Mouse (Mus musculus) embryonic fibroblast, embryonic 13.5 days (primary cell): ENCODE results near the gene Slc35b2. TPM values are rescaled to one million over a fixed set of nuclear protein-coding genes. Genes with fewer than 3 reads are reported as not detected.

Experiments
- H3K27ac ChIP-seq: 2 replicates; pipeline ENCODE4 v1.5.1; 2012; ENCODE audit warnings: low read length, control low read depth, inconsistent platforms; ENCODE audit not compliant: insufficient read depth
- H3K4me1 ChIP-seq: 2 replicates; pipeline ENCODE4 v1.6.1; 2011; ENCODE audit warnings: low read length; ENCODE audit not compliant: control insufficient read depth, insufficient read depth
- H3K4me3 ChIP-seq: 2 replicates; pipeline ENCODE4 v1.5.1; 2011; ENCODE audit warnings: mild to moderate bottlenecking, control low read depth, low read length; ENCODE audit not compliant: insufficient read depth
- CTCF ChIP-seq: IDR thresholded peaks from 2 replicates; pipeline ENCODE4 v1.5.1; 2011; ENCODE audit warnings: mild to moderate bottlenecking, control low read depth, low read length, moderate library complexity, borderline replicate concordance; ENCODE audit not compliant: insufficient read depth
- POLR2A ChIP-seq: IDR thresholded peaks from 2 replicates; pipeline ENCODE4 v1.6.1; 2011; ENCODE audit warnings: low read depth, mild to moderate bottlenecking, control low read depth, low read length, moderate library complexity
- polyA plus RNA-seq: library from polyadenylated mRNA; stranded (reverse); fragments of >200 nt; gene quantifications from 2 replicates; pipeline ENCODE4 v1.2.4, GENCODE M21; 2011; ENCODE audit warnings: low read depth; ENCODE audit not compliant: missing spikeins, insufficient read length

Gene Slc35b2
- polyA plus RNA-seq, 1 experiment, result 65.3 TPM

DNA sequence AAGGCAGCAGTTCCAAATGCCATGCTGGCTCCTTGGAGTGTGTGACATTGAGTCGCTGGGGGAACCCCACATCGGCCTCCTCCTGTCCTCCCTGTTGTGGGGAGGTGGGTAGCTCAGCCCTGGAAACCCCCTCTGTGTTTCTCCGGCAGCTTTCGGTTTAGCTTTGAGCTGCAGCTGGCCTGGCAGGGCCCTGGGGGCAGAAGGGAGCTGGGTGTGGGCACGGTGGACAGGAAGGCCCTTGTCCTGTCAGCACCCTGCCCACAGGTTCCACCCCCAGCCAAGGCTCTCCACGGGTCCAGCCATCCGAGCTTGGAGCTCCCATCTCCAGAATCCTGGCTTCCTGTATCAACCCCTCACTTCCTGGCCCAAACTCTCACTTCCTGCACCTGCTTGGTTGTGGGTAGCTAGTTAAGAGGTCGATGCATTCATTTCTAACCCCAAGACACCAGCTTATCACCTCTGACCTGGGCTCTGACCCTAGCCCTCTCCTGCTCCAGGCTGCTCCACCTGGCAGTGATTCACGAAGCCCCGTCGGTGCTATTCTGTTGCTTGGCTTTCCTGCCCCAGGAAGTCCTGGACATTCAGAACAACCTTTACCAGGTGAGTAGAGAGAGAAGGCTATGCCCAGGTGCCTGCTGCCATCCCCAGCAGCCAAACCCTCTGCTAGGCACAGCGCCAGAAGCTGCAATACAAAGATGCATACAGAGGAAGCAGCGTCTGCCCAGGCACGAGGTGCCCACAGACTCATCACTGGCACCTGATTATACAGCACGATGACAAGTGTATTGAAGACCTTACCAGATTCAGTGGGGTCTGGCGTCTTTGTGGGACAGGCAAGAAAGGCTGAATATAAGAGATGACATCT, 5.4 kb upstream of the Slc35b2 start:
- H3K27ac ChIP-seq, result no peak overlapping the region
- no peak overlapping the region for H3K4me3 ChIP-seq
- no peak for TF ChIP-seq POLR2A
- no peak for TF ChIP-seq CTCF
- H3K4me1 ChIP-seq, result no peaks in the 10 kb centered on the region; the same call in 1 of the 2 replicates

- Histone ChIP-seq H3K4me1 (no peaks in the 10 kb centered on the region; the same call in 1 of the 2 replicates), H3K4me3 (no peak overlapping the region), H3K27ac (no peak overlapping the region)
- TF ChIP-seq CTCF, result no peak
- TF ChIP-seq POLR2A, result no peak
Observed at GRCm38 (mm10) chr17:45559732-45560525, 3.7 kb upstream of the Slc35b2 start.

GRCm38 (mm10) chr17:45563216-45563615, 458 bp upstream of the Slc35b2 start:
- TF ChIP-seq POLR2A (no peak), CTCF (no peak)
- Histone ChIP-seq H3K4me1 (no peaks in the 10 kb centered on the region), H3K4me3 (no peak overlapping the region), H3K27ac (no peak overlapping the region)

- H3K4me3 ChIP-seq, result peak overlapping the region; percentile 85
- no peaks in the 10 kb centered on the region for H3K4me1 ChIP-seq
- TF ChIP-seq CTCF (no peak), POLR2A (no peak)
- H3K27ac ChIP-seq, result no peak overlapping the region
Observed at GRCm38 (mm10) chr17:45564531-45565084, 934 bp downstream of the Slc35b2 start.

- H3K27ac ChIP-seq, result no peak overlapping the region
- no peak for TF ChIP-seq POLR2A
- no peak for TF ChIP-seq CTCF
Observed at GRCm38 (mm10) chr17:45565103-45565502, 1.4 kb downstream of the Slc35b2 start.

DNA sequence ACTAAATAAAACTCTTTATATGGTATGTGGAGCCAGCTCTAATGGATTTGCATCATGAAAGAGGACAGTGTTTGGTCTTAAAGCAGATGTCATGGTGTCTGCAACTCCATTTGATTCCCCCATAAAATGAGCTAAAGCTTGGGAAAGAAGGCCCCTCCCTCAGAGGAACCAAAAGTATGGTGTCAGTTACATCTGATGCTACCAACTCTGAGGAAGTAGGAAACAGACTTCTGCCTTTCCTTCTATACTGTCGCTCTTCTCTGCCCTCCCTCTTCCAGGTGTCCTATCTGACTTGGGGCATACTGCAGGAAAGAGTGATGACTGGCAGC, 2.3 kb downstream of the Slc35b2 start:
- TF ChIP-seq POLR2A (no peak; the same call in 1 of the 2 replicates), CTCF (no peak)
- peaks cover 8% of the 10 kb centered on the region; the same call in 1 of the 2 replicates for H3K4me1 ChIP-seq
- H3K27ac ChIP-seq, result no peak overlapping the region
- no peak overlapping the region for H3K4me3 ChIP-seq

More at GRCm38 (mm10) chr17:45565103-45565502, 1.4 kb downstream of the Slc35b2 start:
- Histone ChIP-seq H3K4me1 (0 out of 2 replicates have a peak, but pooled peaks cover 5% of the 10 kb centered on the region), H3K4me3 (peak overlapping the region; percentile 85)

GRCm38 (mm10) chr17:45566360-45567161, 2.9 kb downstream of the Slc35b2 start:
- H3K4me3 ChIP-seq, result no peak overlapping the region
- no peak overlapping the region for H3K27ac ChIP-seq
- no peak for TF ChIP-seq CTCF
- peak; percentile 36 for TF ChIP-seq POLR2A
- H3K4me1 ChIP-seq, result peaks cover 9% of the 10 kb centered on the region; the same call in 1 of the 2 replicates

- H3K27ac ChIP-seq, result no peak overlapping the region
- H3K4me3 ChIP-seq, result no peak overlapping the region
- TF ChIP-seq CTCF, result no peak
- TF ChIP-seq POLR2A, result peak; percentile 47
- peaks cover 9% of the 10 kb centered on the region; the same call in 1 of the 2 replicates for H3K4me1 ChIP-seq
Observed at GRCm38 (mm10) chr17:45567162-45567601, 3.5 kb downstream of the Slc35b2 start.

GRCm38 (mm10) chr17:45568990-45569389, 5.3 kb downstream of the Slc35b2 start:
- no peak for TF ChIP-seq POLR2A
- Histone ChIP-seq H3K4me3 (no peak overlapping the region), H3K4me1 (peaks cover 9% of the 10 kb centered on the region; the same call in 1 of the 2 replicates)

More at GRCm38 (mm10) chr17:45568990-45569389, 5.3 kb downstream of the Slc35b2 start:
- H3K27ac ChIP-seq, result no peak overlapping the region
